Mouse (Mus musculus): ENCODE measurements around the gene Kat8. TPM values are rescaled to one million over a fixed set of nuclear protein-coding genes. Genes with fewer than 3 reads are reported as not detected.
A peak's percentile ranks its signal among the peaks of the same experiment; 100 is the strongest.

Kat8 gene
- polyA plus RNA-seq, 1 experiment from 2014 or later: 58.3 TPM

- H3K27ac ChIP-seq (ENCODE audit: low read depth, low read length): no peak overlapping the region
- no peak for DNase-seq (ENCODE audit: low spot score)
- peaks cover 2% of the 10 kb centered on the region; the same call in 1 of the 2 replicates for H3K36me3 ChIP-seq (ENCODE audit: control insufficient read depth, insufficient read depth, low read length)
- WGBS: 90% methylated on average over 2 of the region's 2 CpGs
- H3K9ac ChIP-seq (ENCODE audit: low read length): no peak overlapping the region
- no peak for ATAC-seq (replicated peaks; ENCODE audit: low FRiP score)
- H3K4me2 ChIP-seq (ENCODE audit: low read depth, low read length, severe bottlenecking): no peak overlapping the region
- peaks cover 3% of the 10 kb centered on the region; the same call in 1 of the 2 replicates for H3K4me1 ChIP-seq (replicated peaks; ENCODE audit: control insufficient read depth, insufficient read depth, low read length)
- no peaks in the 10 kb centered on the region for H3K27me3 ChIP-seq (ENCODE audit: control insufficient read depth, insufficient read depth, low read length)
- no peaks in the 10 kb centered on the region for H3K9me3 ChIP-seq (ENCODE audit: control insufficient read depth, low read length)
- H3K4me3 ChIP-seq (ENCODE audit: low read depth, low read length): no peak overlapping the region
These were observed 10.5 kb upstream of the Kat8 start for GRCm38 (mm10) chr7:127901772-127902171.

GRCm38 (mm10) chr7:127903971-127904796, 8.1 kb upstream of the Kat8 start, which contains the start of gene Bckdk:
TSS of gene Bckdk (plus strand) at chr7:127904082.
- Histone ChIP-seq H3K36me3 (ENCODE audit: control insufficient read depth, insufficient read depth, low read length) (peaks cover 13% of the 10 kb centered on the region), H3K27ac (ENCODE audit: low read depth, low read length) (peak within 1 kb of the TSS; percentile 63; the same call in 1 of the 2 replicates), H3K9ac (ENCODE audit: low read length) (peak within 1 kb of the TSS; percentile 87), H3K27me3 (ENCODE audit: control insufficient read depth, insufficient read depth, low read length) (no peaks in the 10 kb centered on the region), H3K4me2 (ENCODE audit: low read depth, low read length, severe bottlenecking) (peak within 1 kb of the TSS; percentile 86), H3K4me3 (ENCODE audit: low read depth, low read length) (peak within 1 kb of the TSS; percentile 71), H3K9me3 (ENCODE audit: control insufficient read depth, low read length) (no peaks in the 10 kb centered on the region), H3K4me1 (replicated peaks; ENCODE audit: control insufficient read depth, insufficient read depth, low read length) (peaks cover 3% of the 10 kb centered on the region; the same call in 1 of the 2 replicates)
- ATAC-seq (replicated peaks; ENCODE audit: low FRiP score) (peak; percentile 93), DNase-seq (ENCODE audit: low spot score) (peak; percentile 89)
- 8% methylated on average over 38 of the region's 38 CpGs for WGBS

DNA sequence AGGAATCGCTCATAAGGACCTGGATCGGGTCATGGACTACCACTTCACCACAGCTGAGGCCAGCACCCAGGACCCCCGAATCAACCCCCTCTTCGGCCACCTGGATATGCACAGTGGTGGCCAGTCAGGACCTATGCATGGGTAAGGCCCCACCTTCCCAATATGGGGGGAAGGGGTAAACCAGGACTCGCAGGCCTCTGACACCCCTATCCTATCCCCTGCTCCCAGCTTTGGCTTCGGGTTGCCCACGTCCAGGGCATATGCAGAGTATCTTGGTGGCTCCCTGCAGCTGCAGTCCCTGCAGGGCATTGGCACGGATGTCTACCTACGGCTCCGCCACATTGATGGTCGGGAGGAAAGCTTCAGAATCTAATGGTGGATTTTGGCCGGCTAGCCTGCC, 4.4 kb upstream of the Kat8 start:
- ATAC-seq (replicated peaks; ENCODE audit: low FRiP score): no peak
- no peaks in the 10 kb centered on the region for H3K27me3 ChIP-seq (ENCODE audit: control insufficient read depth, insufficient read depth, low read length)
- H3K9ac ChIP-seq (ENCODE audit: low read length): no peak overlapping the region
- no peak overlapping the region for H3K4me3 ChIP-seq (ENCODE audit: low read depth, low read length)
- peaks cover 7% of the 10 kb centered on the region for H3K4me1 ChIP-seq (replicated peaks; ENCODE audit: control insufficient read depth, insufficient read depth, low read length)
- 94% methylated on average over 12 of the region's 12 CpGs for WGBS
- no peaks in the 10 kb centered on the region for H3K9me3 ChIP-seq (ENCODE audit: control insufficient read depth, low read length)
- H3K4me2 ChIP-seq (ENCODE audit: low read depth, low read length, severe bottlenecking): no peak overlapping the region
- no peak for DNase-seq (ENCODE audit: low spot score)
- no peak overlapping the region for H3K27ac ChIP-seq (ENCODE audit: low read depth, low read length)
- peaks cover 13% of the 10 kb centered on the region for H3K36me3 ChIP-seq (ENCODE audit: control insufficient read depth, insufficient read depth, low read length)

DNA sequence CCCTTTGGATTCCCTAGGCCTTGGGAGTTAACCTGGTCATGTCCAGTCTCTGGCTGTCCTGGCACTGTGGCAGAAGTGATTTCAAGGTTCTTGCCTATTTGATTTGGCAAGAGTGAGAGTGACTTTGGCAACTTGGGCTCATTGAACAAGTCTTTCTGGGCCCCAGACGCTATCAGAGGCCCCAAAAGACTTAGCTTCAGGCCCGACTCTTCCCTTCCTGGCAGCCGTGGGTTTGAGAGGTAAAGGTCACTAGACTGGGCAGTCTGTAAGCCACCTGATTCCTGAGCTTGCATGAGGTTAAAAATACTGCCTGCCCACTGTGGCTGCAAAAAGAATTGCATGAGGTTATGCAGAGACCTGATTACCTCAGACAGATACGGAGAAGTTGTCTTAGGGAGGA, 3.7 kb upstream of the Kat8 start:
- H3K4me1 ChIP-seq (replicated peaks; ENCODE audit: control insufficient read depth, insufficient read depth, low read length): peaks cover 9% of the 10 kb centered on the region
- H3K27me3 ChIP-seq (ENCODE audit: control insufficient read depth, insufficient read depth, low read length): no peaks in the 10 kb centered on the region
- H3K4me2 ChIP-seq (ENCODE audit: low read depth, low read length, severe bottlenecking): no peak overlapping the region
- no peak overlapping the region for H3K27ac ChIP-seq (ENCODE audit: low read depth, low read length)
- DNase-seq (ENCODE audit: low spot score): no peak
- ATAC-seq (replicated peaks; ENCODE audit: low FRiP score): no peak
- H3K9ac ChIP-seq (ENCODE audit: low read length): no peak overlapping the region
- peaks cover 13% of the 10 kb centered on the region for H3K36me3 ChIP-seq (ENCODE audit: control insufficient read depth, insufficient read depth, low read length)
- H3K9me3 ChIP-seq (ENCODE audit: control insufficient read depth, low read length): no peaks in the 10 kb centered on the region
- no peak overlapping the region for H3K4me3 ChIP-seq (ENCODE audit: low read depth, low read length)
- 88% methylated on average over 4 of the region's 4 CpGs for WGBS

DNA sequence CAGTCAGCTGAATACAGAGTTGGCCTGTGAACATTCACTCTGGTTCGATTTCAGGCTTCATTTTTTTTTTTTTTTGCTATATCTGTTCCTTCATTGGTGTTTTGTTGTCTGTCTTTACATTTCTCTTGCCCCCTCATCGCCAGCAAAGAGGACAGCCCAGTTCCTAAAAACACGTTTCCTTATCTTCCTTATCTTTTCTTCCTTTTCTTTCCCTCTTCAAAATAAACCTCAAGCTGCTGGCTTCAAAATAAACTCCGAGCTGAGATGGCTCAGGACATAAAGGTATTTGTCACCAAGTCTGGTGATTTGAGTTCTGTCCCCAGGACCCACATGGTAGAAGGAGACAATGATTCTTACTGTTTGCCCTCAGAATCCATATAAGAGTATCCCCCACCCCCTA, 622 bp downstream of the Kat8 start:
- H3K36me3 ChIP-seq (ENCODE audit: control insufficient read depth, insufficient read depth, low read length): peaks cover 7% of the 10 kb centered on the region

GRCm38 (mm10) chr7:127915293-127915692, 3.0 kb downstream of the Kat8 start:
- peaks cover 5% of the 10 kb centered on the region; the same call in 1 of the 2 replicates for H3K4me1 ChIP-seq (replicated peaks; ENCODE audit: control insufficient read depth, insufficient read depth, low read length)
- DNase-seq (ENCODE audit: low spot score) (no peak), ATAC-seq (replicated peaks; ENCODE audit: low FRiP score) (no peak)
- H3K9ac ChIP-seq (ENCODE audit: low read length): no peak overlapping the region
- H3K36me3 ChIP-seq (ENCODE audit: control insufficient read depth, insufficient read depth, low read length): no peaks in the 10 kb centered on the region; the same call in 1 of the 2 replicates
- H3K27me3 ChIP-seq (ENCODE audit: control insufficient read depth, insufficient read depth, low read length): no peaks in the 10 kb centered on the region
- no peak overlapping the region for H3K27ac ChIP-seq (ENCODE audit: low read depth, low read length)
- 94% methylated on average over 12 of the region's 12 CpGs for WGBS
- H3K4me2 ChIP-seq (ENCODE audit: low read depth, low read length, severe bottlenecking): no peak overlapping the region
- no peaks in the 10 kb centered on the region for H3K9me3 ChIP-seq (ENCODE audit: control insufficient read depth, low read length)
- no peak overlapping the region for H3K4me3 ChIP-seq (ENCODE audit: low read depth, low read length)

More for the DNA sequence above, 622 bp downstream of the Kat8 start:
- peak overlapping the region; percentile 63 for H3K4me2 ChIP-seq (ENCODE audit: low read depth, low read length, severe bottlenecking)
- H3K4me1 ChIP-seq (replicated peaks; ENCODE audit: control insufficient read depth, insufficient read depth, low read length): peaks cover 5% of the 10 kb centered on the region; the same call in 1 of the 2 replicates
- H3K9me3 ChIP-seq (ENCODE audit: control insufficient read depth, low read length): no peaks in the 10 kb centered on the region
- peak overlapping the region; percentile 75 for H3K4me3 ChIP-seq (ENCODE audit: low read depth, low read length)
- H3K27ac ChIP-seq (ENCODE audit: low read depth, low read length): no peak overlapping the region
- H3K9ac ChIP-seq (ENCODE audit: low read length): peak overlapping the region; percentile 69
- no peak for DNase-seq (ENCODE audit: low spot score)
- ATAC-seq (replicated peaks; ENCODE audit: low FRiP score): no peak
- WGBS: 35% methylated on average over 4 of the region's 4 CpGs
- no peaks in the 10 kb centered on the region for H3K27me3 ChIP-seq (ENCODE audit: control insufficient read depth, insufficient read depth, low read length)

DNA sequence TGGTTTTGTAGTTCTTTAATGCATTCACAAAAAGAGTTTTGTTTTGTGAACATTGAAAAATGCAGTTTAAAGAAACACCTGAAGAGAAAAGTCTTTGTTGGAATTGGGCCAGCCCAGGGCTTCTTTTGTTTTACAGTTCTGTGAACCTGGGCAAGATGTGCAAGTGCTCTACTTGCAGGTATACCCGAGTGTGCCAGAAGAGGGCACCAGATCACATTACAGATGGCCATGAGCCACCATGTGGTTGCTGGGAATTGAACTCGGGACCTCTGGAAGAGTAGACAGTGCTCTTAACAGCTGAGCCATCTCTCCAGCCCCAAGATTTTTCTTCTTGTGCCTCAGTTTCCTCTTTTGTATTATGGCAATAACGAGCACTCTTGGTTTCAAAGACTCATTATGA, 5.9 kb downstream of the Kat8 start:
- Histone ChIP-seq H3K27me3 (ENCODE audit: control insufficient read depth, insufficient read depth, low read length) (no peaks in the 10 kb centered on the region), H3K4me1 (replicated peaks; ENCODE audit: control insufficient read depth, insufficient read depth, low read length) (no peaks in the 10 kb centered on the region), H3K4me2 (ENCODE audit: low read depth, low read length, severe bottlenecking) (no peak overlapping the region), H3K27ac (ENCODE audit: low read depth, low read length) (no peak overlapping the region), H3K9me3 (ENCODE audit: control insufficient read depth, low read length) (no peaks in the 10 kb centered on the region), H3K4me3 (ENCODE audit: low read depth, low read length) (no peak overlapping the region), H3K9ac (ENCODE audit: low read length) (no peak overlapping the region), H3K36me3 (ENCODE audit: control insufficient read depth, insufficient read depth, low read length) (no peaks in the 10 kb centered on the region; the same call in 1 of the 2 replicates)
- ATAC-seq (replicated peaks; ENCODE audit: low FRiP score) (no peak), DNase-seq (ENCODE audit: low spot score) (peak; percentile 73)
- 55% methylated on average over 3 of the region's 3 CpGs for WGBS

- ATAC-seq (replicated peaks; ENCODE audit: low FRiP score) (no peak), DNase-seq (ENCODE audit: low spot score) (no peak)
- Histone ChIP-seq H3K9ac (ENCODE audit: low read length) (no peak overlapping the region), H3K27ac (ENCODE audit: low read depth, low read length) (no peak overlapping the region), H3K4me1 (replicated peaks; ENCODE audit: control insufficient read depth, insufficient read depth, low read length) (no peaks in the 10 kb centered on the region), H3K4me2 (ENCODE audit: low read depth, low read length, severe bottlenecking) (no peak overlapping the region), H3K36me3 (ENCODE audit: control insufficient read depth, insufficient read depth, low read length) (no peaks in the 10 kb centered on the region; the same call in 1 of the 2 replicates), H3K4me3 (ENCODE audit: low read depth, low read length) (no peak overlapping the region), H3K9me3 (ENCODE audit: control insufficient read depth, low read length) (no peaks in the 10 kb centered on the region), H3K27me3 (ENCODE audit: control insufficient read depth, insufficient read depth, low read length) (no peaks in the 10 kb centered on the region)
- WGBS: 74% methylated on average over 7 of the region's 7 CpGs
These were observed 7.0 kb downstream of the Kat8 start for GRCm38 (mm10) chr7:127919290-127919689.
